Mouse (Mus musculus): ENCODE data around the gene Llgl2. TPM values are rescaled to one million over a fixed set of nuclear protein-coding genes. Genes with fewer than 3 reads are reported as not detected.

The Llgl2 gene
- 10 to 100 TPM; 34.4 to 36.9 TPM for polyA plus RNA-seq (2017; shearing (Covaris generic))

GRCm38 (mm10) chr11:115823774-115824740, at the start of gene Llgl2:
TSS of gene Llgl2 (plus strand) at chr11:115824049.

DNA sequence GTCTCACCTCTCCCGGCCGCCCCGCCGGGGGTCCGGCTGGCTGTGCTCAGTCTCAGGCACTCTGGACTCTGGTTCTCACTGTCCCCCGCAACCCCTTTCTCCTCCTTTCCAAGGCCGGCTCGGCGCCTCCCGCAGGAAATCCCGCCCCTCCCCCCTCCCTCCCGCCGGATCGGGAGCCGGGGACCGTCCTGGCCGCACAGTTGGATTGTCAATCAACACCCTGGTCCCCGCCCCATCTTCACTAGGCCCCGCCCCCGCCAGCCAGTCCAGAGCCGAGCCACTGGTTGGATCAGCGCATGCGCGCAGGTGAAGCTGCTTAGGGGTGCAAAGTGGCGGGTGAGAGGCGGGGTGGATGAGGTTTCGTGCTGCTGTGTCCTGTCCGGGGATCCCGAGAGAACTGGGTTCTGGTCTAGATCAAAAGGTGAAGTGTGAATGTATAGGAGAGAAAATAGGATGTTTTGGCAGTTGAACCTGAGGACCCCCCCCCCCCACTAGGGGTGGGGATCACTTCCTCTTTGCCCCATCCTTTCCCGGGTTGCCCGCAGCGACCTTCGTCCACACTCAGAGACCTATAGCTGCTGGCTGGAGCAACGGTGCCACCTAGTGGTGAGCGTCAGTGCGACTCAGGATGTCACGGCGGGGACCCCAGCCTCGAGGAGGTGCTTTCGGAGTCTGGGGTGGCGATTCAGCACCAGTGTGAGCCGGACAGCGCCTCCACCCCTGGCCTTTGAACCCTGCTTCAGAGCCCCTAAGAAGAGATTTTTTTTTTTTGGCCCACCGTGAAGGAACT, 10.1 kb upstream of the Llgl2 start, which contains the start of gene Caskin2:
TSS of gene Caskin2 (minus strand) at position 133 of the 790 bp plus-strand sequence.

DNA sequence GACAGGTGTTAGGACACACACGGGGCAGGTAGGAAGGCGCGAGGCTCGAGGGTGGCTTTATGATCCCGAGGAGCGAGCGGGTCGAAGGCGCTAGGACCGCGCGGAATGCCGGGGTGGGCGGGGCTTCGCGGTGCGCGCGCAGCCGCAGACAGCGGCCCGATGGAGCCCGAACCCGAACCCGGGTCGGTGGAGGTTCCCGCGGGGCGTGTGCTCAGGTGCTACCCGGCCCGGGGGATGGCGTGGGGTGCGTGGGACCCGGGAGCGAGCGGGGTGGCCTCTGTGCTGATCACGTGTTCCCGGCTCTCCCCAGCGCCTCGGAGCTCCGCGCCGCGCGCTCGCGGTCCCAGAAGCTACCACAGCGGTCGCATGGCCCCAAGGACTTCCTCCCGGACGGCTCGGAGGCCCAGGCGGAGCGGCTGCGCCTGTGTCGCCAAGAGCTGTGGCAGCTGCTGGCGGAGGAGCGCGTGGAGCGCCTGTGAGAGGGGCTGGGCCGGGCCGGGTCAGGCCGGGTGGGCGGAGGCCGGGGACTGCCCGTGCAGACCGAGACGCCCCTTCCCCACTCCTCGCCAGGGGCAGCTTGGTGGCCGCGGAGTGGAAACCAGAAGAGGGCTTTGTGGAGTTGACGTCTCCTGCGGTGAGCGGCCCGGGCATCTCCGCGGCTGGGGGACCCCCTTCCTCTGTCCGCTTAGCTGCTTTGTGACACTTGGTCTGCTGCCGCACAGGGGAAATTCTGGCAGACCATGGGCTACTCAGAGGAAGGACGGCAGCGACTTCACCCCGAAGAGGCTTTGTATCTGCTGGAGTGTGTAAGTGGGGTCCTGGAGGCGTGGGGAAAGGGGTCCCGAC, 9.0 kb upstream of the Llgl2 start, which contains the start of gene Tsen54:
TSS of gene Tsen54 (plus strand) at position 120 of the 846 bp plus-strand sequence.

GRCm38 (mm10) chr11:115858354-115858753, 34.5 kb downstream of the Llgl2 start, which contains the start of gene Myo15b:
TSS of gene Myo15b (plus strand) at chr11:115858406.

DNA sequence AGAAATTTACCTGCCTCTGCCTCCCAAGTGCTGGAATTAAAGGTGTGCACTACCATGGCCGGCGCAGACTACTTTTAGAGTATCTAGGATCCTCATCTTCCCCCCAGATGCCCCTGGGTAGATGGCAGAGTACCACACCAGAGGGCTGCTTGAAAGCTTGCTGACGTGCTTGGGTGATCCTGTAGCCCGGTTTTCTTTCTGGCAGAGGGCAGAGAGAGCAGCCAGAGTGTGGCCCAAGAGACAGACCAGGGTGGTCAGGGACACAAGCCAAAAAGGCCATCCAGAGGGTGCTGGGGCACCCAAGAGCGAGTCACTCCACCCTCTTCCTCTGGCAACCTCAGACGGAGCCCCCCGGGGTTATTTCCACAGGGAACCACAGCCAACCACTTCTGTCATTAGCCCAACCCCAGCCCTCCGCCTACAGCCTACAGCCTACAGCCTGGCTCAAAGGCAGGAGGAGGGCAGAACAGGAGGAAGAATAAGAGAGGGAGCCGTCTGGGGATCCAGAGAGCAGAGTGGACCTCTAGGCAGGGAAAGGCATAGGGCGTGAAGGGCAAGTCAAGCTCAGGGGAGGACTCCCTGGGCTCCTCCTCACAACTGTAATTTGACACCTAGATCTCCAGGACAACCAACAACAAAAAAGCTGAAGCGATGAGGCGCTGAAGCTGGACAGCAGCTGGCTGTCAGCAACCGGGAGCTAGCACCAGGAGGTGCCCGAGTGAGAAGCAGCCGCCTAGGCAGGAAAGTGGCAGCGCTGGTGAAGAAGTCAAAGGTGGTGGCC, 75.8 kb downstream of the Llgl2 start, which contains the start of gene Smim5:
TSS of gene Smim5 (plus strand) at position 481 of the 781 bp plus-strand sequence.

Other genes with a start within 250 kb of the Llgl2 start
- gene Mrps7, start 220.1 kb upstream of the Llgl2 start, polyA plus RNA-seq (2017; shearing (Covaris generic)): 10 to 100 TPM; 59.7 to 74.7 TPM
- gene Gga3, start 220.0 kb upstream of the Llgl2 start, polyA plus RNA-seq (2017; shearing (Covaris generic)): 10 to 100 TPM; 52.9 to 57.6 TPM
- 100 to 1,000 TPM; 163 to 252 TPM for gene Mif4gd, start 211.1 kb upstream of the Llgl2 start, polyA plus RNA-seq (2017; shearing (Covaris generic))
- gene Slc25a19, start 195.8 kb upstream of the Llgl2 start, polyA plus RNA-seq (2017; shearing (Covaris generic)): 10 to 100 TPM; 54.4 to 75.9 TPM
- gene Grb2, start 115.5 kb upstream of the Llgl2 start, polyA plus RNA-seq (2017; shearing (Covaris generic)): 100 to 1,000 TPM; 209 to 232 TPM
- gene Tmem94, start 58.6 kb upstream of the Llgl2 start, polyA plus RNA-seq (2017; shearing (Covaris generic)): 10 to 100 TPM; 22.2 to 29.1 TPM
- gene Caskin2, start 10.4 kb upstream of the Llgl2 start, polyA plus RNA-seq (2017; shearing (Covaris generic)): 1 to 10 TPM; 2.1 to 3.1 TPM
- 10 to 100 TPM; 43.0 to 53.7 TPM for gene Tsen54, start 9.3 kb upstream of the Llgl2 start, polyA plus RNA-seq (2017; shearing (Covaris generic))
- 1 to 10 TPM in 1 of 2 experiments, under 1 TPM in 1; 0.55 to 7.5 TPM for gene Myo15b, start 34.4 kb downstream of the Llgl2 start, polyA plus RNA-seq (2017; shearing (Covaris generic))
- 1 to 10 TPM in 1 of 2 experiments, under 1 TPM in 1; 0.68 to 1.2 TPM for gene Smim5, start 75.9 kb downstream of the Llgl2 start, polyA plus RNA-seq (2017; shearing (Covaris generic))
- 1 to 10 TPM; 1.7 to 2.2 TPM for gene Smim6, start 88.0 kb downstream of the Llgl2 start, polyA plus RNA-seq (2017; shearing (Covaris generic))
- gene Sap30bp, start 109.2 kb downstream of the Llgl2 start, polyA plus RNA-seq (2017; shearing (Covaris generic)): 10 to 100 TPM; 35.4 to 35.8 TPM
- 10 to 100 TPM; 18.1 to 21.6 TPM for gene Recql5, start 109.4 kb downstream of the Llgl2 start, polyA plus RNA-seq (2017; shearing (Covaris generic))
- gene Itgb4, start 150.7 kb downstream of the Llgl2 start, polyA plus RNA-seq (2017; shearing (Covaris generic)): under 1 TPM; 0.23 to 0.36 TPM
- gene Galk1, start 188.7 kb downstream of the Llgl2 start, polyA plus RNA-seq (2017; shearing (Covaris generic)): 10 to 100 TPM; 26.3 to 33.0 TPM
- gene H3f3b, start 203.9 kb downstream of the Llgl2 start, polyA plus RNA-seq (2017; shearing (Covaris generic)): 1,000 to 10,000 TPM; 1,305 to 1,440 TPM
- 10 to 100 TPM; 38.7 to 59.1 TPM for gene Unk, start 206.3 kb downstream of the Llgl2 start, polyA plus RNA-seq (2017; shearing (Covaris generic))